Mouse (Mus musculus): Measurements from ENCODE around the gene Mast1. TPM values are rescaled to one million over a fixed set of nuclear protein-coding genes. Genes with fewer than 3 reads are reported as not detected.

The Mast1 gene
- polyA plus RNA-seq, 1 experiment from 2014 or later: 0.19 TPM

DNA sequence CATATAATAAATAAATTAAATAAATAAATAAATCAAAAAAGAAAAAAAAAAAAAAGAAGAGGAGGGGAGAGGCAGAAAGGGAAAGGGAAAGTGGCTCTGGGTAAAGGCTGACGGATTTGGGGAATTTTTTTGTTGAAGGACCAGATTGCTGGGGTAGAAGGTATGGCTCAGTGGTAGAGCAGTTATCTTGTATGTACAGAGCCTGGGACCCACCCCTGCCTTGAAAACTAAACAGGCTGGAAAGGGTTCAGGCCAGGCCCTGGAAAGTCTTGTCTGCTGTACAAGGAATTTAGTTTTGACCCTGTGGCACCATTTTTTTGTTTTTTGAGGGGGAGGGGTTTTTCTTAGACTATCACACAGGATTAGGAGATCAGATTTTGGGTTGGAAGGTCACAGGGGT is 58.2 kb downstream of the Mast1 start:
- Histone ChIP-seq H3K27ac (replicated peaks) (no peak overlapping the region), H3K9ac (no peak overlapping the region), H3K27me3 (replicated peaks) (no peaks in the 10 kb centered on the region), H3K9me3 (no peaks in the 10 kb centered on the region), H3K4me2 (no peak overlapping the region), H3K36me3 (no peaks in the 10 kb centered on the region), H3K4me3 (no peak overlapping the region), H3K4me1 (no peaks in the 10 kb centered on the region)
- WGBS: 66% methylated on average over 1 of the region's 1 CpGs
- no peak for ATAC-seq (ENCODE audit: extremely low read depth, insufficient number of reproducible peaks, low FRiP score, low TSS enrichment)

DNA sequence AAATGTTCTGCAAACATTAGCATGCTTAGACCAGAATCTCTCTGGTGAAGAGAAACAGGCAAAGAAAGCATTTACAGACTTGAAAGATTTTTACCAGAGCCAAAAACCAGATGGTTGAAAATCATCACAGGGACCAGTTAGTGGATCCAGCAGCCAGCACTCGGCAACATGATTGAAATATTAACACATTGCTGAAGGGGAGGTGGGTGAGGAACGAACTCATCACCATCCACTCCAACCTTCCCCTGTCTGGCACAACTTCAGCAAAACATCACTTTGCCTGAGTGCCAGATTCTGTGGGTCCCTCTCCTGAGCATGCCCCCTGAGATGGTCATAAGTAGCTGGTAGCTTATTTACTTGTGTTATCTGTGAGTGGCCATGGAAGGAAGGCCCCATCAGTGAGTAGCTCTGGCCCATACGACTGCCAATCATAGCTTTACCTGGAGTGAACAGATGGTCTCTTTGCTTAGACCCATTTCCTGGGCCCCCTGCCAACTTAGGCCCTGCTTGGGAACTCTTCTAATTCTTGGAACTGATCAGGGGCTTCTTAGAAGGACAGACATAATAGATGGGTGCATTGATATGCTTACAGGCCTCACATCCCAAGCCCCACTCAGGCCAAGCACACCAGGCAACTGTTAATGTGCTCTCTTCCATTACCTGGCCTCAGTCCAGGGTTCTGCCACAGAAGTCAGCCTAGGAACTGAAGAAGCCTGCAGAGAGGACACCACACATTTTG is 59.7 kb downstream of the Mast1 start:
- H3K27ac ChIP-seq (replicated peaks): no peak overlapping the region
- 72% methylated on average over 3 of the region's 3 CpGs for WGBS
- ATAC-seq (ENCODE audit: extremely low read depth, insufficient number of reproducible peaks, low FRiP score, low TSS enrichment): no peak
- H3K4me3 ChIP-seq: no peak overlapping the region
- no peaks in the 10 kb centered on the region for H3K36me3 ChIP-seq
- no peak overlapping the region for H3K9ac ChIP-seq
- H3K4me1 ChIP-seq: peaks cover 7% of the 10 kb centered on the region
- no peaks in the 10 kb centered on the region for H3K27me3 ChIP-seq (replicated peaks)
- H3K9me3 ChIP-seq: no peaks in the 10 kb centered on the region
- no peak overlapping the region for H3K4me2 ChIP-seq

DNA sequence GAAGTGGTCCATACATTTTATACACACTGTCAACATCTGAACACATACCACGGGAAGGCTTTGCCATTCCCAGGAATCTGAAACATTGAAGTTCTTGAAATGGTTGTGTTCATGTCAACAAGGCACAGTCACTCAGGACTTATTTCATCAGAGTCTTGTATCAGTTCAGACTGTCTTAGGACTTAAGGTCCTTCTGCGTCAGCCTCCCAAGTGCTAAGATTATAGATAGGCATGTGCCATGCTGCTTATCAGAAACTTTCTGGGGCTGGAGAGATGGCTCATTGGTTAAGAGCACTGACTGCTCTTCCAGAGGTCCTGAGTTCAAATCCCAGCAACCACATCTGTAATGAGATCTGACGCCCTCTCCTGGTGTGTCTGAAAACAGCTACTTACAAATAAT is 62.8 kb downstream of the Mast1 start:
- peaks cover 16% of the 10 kb centered on the region for H3K4me1 ChIP-seq
- ATAC-seq (ENCODE audit: extremely low read depth, insufficient number of reproducible peaks, low FRiP score, low TSS enrichment): no peak
- H3K4me2 ChIP-seq: no peak overlapping the region
- WGBS: 80% methylated on average over 3 of the region's 3 CpGs
- H3K9ac ChIP-seq: no peak overlapping the region
- no peak overlapping the region for H3K27ac ChIP-seq (replicated peaks)
- no peaks in the 10 kb centered on the region for H3K27me3 ChIP-seq (replicated peaks)
- peaks cover 9% of the 10 kb centered on the region for H3K36me3 ChIP-seq
- no peak overlapping the region for H3K4me3 ChIP-seq
- H3K9me3 ChIP-seq: no peaks in the 10 kb centered on the region

DNA sequence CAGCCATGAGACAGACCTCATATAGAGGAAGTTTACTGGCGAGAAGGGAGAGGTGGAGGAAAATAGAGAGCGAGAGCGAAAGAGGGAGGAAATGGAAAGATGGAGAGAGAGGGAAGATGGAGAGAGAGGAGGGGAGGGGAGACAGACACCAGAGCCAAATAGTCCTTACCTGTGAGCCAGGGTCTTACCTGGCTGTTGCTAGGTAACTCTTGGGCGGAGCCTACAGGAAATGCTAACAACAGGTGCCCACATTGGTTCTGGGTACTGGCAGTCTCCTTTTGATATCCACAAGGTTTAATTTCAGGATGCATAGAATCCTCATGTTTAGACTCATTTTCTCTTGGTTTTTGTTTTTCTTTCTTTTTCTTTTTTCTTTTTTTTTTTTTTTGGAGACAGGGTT is 64.1 kb downstream of the Mast1 start:
- Histone ChIP-seq H3K36me3 (peaks cover 22% of the 10 kb centered on the region), H3K9ac (peak overlapping the region; percentile 80), H3K9me3 (no peaks in the 10 kb centered on the region), H3K27me3 (replicated peaks) (no peaks in the 10 kb centered on the region), H3K4me2 (peak overlapping the region; percentile 98), H3K27ac (replicated peaks) (no peak overlapping the region), H3K4me3 (peak overlapping the region; percentile 59), H3K4me1 (peaks cover 16% of the 10 kb centered on the region)
- 72% methylated on average over 4 of the region's 4 CpGs for WGBS
- no peak for ATAC-seq (ENCODE audit: extremely low read depth, insufficient number of reproducible peaks, low FRiP score, low TSS enrichment)

DNA sequence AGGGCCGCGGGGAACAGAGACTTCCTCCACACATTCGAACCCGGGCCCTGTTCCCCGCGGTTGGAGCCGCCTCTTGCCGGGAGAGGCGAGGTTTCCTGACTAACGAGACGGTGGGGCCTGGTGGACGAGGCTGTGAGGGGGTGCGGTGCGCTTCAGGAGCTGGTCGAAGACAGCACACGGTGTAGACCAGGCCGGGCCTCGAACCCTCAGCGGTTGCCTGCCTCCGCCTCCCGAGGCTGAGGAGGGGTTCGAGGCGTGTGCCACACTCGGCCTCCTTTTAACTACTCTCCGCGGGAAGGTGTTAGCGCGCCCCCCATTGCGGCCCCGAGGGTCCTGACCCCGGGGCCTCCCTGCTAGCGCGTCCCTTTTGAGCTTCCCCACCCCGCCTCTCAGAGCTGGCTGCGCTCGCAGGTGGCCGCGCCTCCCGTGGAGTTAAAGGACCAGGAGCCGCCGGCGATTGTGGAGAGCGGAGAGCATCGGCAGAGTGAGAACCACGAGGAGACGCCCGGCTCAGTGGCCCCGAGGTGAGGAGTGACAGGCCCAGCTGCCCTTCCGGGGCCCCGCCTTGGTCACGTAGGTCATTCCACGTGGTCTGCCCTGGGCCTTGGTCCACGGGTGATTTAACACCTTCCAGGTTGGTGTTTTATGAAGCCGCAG is 64.7 kb downstream of the Mast1 start:
- Histone ChIP-seq H3K36me3 (peaks cover 28% of the 10 kb centered on the region), H3K27ac (replicated peaks) (no peak overlapping the region), H3K9ac (peak overlapping the region; percentile 80), H3K4me1 (peaks cover 16% of the 10 kb centered on the region), H3K4me2 (peak overlapping the region; percentile 98), H3K27me3 (replicated peaks) (no peaks in the 10 kb centered on the region), H3K4me3 (peak overlapping the region; percentile 59), H3K9me3 (no peaks in the 10 kb centered on the region)
- WGBS: 3% methylated on average over 54 of the region's 54 CpGs
- ATAC-seq (ENCODE audit: extremely low read depth, insufficient number of reproducible peaks, low FRiP score, low TSS enrichment): peak; percentile 38; the same call in 1 of the 2 replicates

DNA sequence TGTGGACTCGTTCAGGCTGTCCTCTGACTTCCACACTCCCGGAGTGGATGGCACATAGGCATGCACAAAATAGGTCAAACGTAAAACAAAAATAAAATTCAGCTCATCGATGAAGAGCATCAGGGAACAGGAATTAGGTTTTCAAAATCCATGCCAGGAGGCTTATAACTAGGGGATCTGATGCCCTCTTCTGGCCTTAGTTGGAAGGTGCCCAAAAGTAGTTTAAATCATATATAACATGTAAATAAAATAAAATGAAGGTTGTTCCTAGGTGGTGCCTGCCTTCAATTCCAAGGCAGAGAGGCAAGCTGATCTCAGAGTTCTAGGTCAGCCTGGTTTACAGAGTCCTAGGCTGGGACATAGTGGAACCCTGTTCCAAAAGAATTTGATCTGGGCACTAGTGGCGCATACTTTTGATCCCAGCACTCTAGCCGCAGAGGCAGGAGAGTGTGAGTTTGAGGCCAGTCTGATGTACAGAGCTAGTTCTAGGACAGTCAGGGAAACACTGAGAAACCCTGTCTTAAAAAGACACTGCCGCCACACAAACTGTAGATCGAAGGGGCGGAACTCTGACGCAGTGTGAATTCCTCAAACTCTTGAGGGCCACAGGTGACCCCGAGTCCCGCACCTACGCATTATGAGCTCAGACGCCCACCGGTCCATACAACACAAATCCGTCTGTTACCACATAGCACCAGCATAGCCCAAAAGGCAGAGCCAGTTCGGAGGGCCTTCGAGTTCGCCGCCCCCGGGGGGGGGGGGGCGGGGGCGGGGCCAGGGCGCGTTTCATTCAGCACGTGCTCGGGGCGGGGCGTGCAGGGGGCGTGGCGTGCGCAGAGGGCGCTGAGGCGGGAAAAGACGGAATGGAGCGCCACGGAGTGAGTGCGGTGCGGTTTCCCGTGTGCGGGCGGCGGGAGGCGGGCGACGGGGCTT is 65.5 kb downstream of the Mast1 start, which contains the start of gene Syce2:
Gene Syce2 (plus strand): TSS at position 736 of the 933 bp plus-strand sequence.
- Histone ChIP-seq H3K4me2 (peak within 1 kb of the TSS; percentile 98), H3K4me3 (peak within 1 kb of the TSS; percentile 59), H3K36me3 (peaks cover 36% of the 10 kb centered on the region), H3K9me3 (no peaks in the 10 kb centered on the region), H3K27ac (replicated peaks) (no peak within 1 kb of the TSS), H3K9ac (peak within 1 kb of the TSS; percentile 80), H3K4me1 (peaks cover 16% of the 10 kb centered on the region), H3K27me3 (replicated peaks) (no peaks in the 10 kb centered on the region)
- peak; percentile 72 for ATAC-seq (ENCODE audit: extremely low read depth, insufficient number of reproducible peaks, low FRiP score, low TSS enrichment)
- 11% methylated on average over 44 of the region's 46 CpGs for WGBS

Small RNA genes within 50 kb of the gene (microRNA-seq; reads per million reads assigned to microRNA genes)
- gene Gm24197 (not detected), gene Mir7069 (3.7 reads per million, percentile 15 among the genes with 10 or more reads in this experiment)

Other genes starting within 250 kb of the Mast1 start
- 15.1 and 15.7 TPM in 2 replicates for gene Nacc1, start 249.5 kb downstream of the Mast1 start, polyA plus RNA-seq (2015; fragmentation: Nextera tagmentation; extraction: Ambion mirVana)
- gene Lyl1, start 235.9 kb downstream of the Mast1 start, polyA plus RNA-seq (2015; fragmentation: Nextera tagmentation; extraction: Ambion mirVana): 15.4 and 17.1 TPM in 2 replicates
- 7.8 and 8.9 TPM in 2 replicates for gene G430095P16Rik, start 214.4 kb downstream of the Mast1 start, polyA plus RNA-seq (2015; fragmentation: Nextera tagmentation; extraction: Ambion mirVana)
- gene Nfix, start 137.0 kb downstream of the Mast1 start, polyA plus RNA-seq (2015; fragmentation: Nextera tagmentation; extraction: Ambion mirVana): 10.0 and 11.7 TPM in 2 replicates
- 6.3 and 6.6 TPM in 2 replicates for gene Dand5, start 114.5 kb downstream of the Mast1 start, polyA plus RNA-seq (2015; fragmentation: Nextera tagmentation; extraction: Ambion mirVana)
- 50.2 and 52.3 TPM in 2 replicates for gene Gadd45gip1, start 105.8 kb downstream of the Mast1 start, polyA plus RNA-seq (2015; fragmentation: Nextera tagmentation; extraction: Ambion mirVana)
- 108 and 123 TPM in 2 replicates for gene Rad23a, start 96.7 kb downstream of the Mast1 start, polyA plus RNA-seq (2015; fragmentation: Nextera tagmentation; extraction: Ambion mirVana)
- 711 and 772 TPM in 2 replicates for gene Calr, start 90.4 kb downstream of the Mast1 start, polyA plus RNA-seq (2015; fragmentation: Nextera tagmentation; extraction: Ambion mirVana)
- gene Farsa, start 80.4 kb downstream of the Mast1 start, polyA plus RNA-seq (2015; fragmentation: Nextera tagmentation; extraction: Ambion mirVana): 58.3 and 63.1 TPM in 2 replicates
- gene Syce2, start 65.2 kb downstream of the Mast1 start, polyA plus RNA-seq (2015; fragmentation: Nextera tagmentation; extraction: Ambion mirVana): 37.2 and 38.5 TPM in 2 replicates
- gene Gcdh, start 43.4 kb downstream of the Mast1 start, polyA plus RNA-seq (2015; fragmentation: Nextera tagmentation; extraction: Ambion mirVana): 31.0 and 37.5 TPM in 2 replicates
- 4.9 and 15.6 TPM in 2 replicates for gene Klf1, start 35.4 kb downstream of the Mast1 start, polyA plus RNA-seq (2015; fragmentation: Nextera tagmentation; extraction: Ambion mirVana)
- 5.3 and 5.9 TPM in 2 replicates for gene Dnase2a, start 28.8 kb downstream of the Mast1 start, polyA plus RNA-seq (2015; fragmentation: Nextera tagmentation; extraction: Ambion mirVana)
- 0.17 and 0.32 TPM in 2 replicates for gene Rtbdn, start 9.6 kb upstream of the Mast1 start, polyA plus RNA-seq (2015; fragmentation: Nextera tagmentation; extraction: Ambion mirVana)
- not detected in 2 replicates for gene Gm49661, start 32.1 kb upstream of the Mast1 start, polyA plus RNA-seq (2015; fragmentation: Nextera tagmentation; extraction: Ambion mirVana)
- 733 and 747 TPM in 2 replicates for gene Prdx2, start 32.2 kb upstream of the Mast1 start, polyA plus RNA-seq (2015; fragmentation: Nextera tagmentation; extraction: Ambion mirVana)
- gene Rnaseh2a, start 32.4 kb upstream of the Mast1 start, polyA plus RNA-seq (2015; fragmentation: Nextera tagmentation; extraction: Ambion mirVana): 82.8 and 83.4 TPM in 2 replicates
- 12.8 and 12.9 TPM in 2 replicates for gene Junb, start 41.4 kb upstream of the Mast1 start, polyA plus RNA-seq (2015; fragmentation: Nextera tagmentation; extraction: Ambion mirVana)
- gene Hook2, start 53.2 kb upstream of the Mast1 start, polyA plus RNA-seq (2015; fragmentation: Nextera tagmentation; extraction: Ambion mirVana): 7.2 and 7.3 TPM in 2 replicates
- gene Best2, start 77.2 kb upstream of the Mast1 start, polyA plus RNA-seq (2015; fragmentation: Nextera tagmentation; extraction: Ambion mirVana): not detected in 2 replicates
- 113 and 127 TPM in 2 replicates for gene Asna1, start 87.9 kb upstream of the Mast1 start, polyA plus RNA-seq (2015; fragmentation: Nextera tagmentation; extraction: Ambion mirVana)
- 73.4 and 75.1 TPM in 2 replicates for gene Trir, start 89.5 kb upstream of the Mast1 start, polyA plus RNA-seq (2015; fragmentation: Nextera tagmentation; extraction: Ambion mirVana)
- 23.2 and 25.3 TPM in 2 replicates for gene Tnpo2, start 99.6 kb upstream of the Mast1 start, polyA plus RNA-seq (2015; fragmentation: Nextera tagmentation; extraction: Ambion mirVana)
- 18.5 and 19.8 TPM in 2 replicates for gene Fbxw9, start 122.7 kb upstream of the Mast1 start, polyA plus RNA-seq (2015; fragmentation: Nextera tagmentation; extraction: Ambion mirVana)
- 0.57 TPM in 1 of 2 replicates, not detected in the other for gene Gm5741, start 130.6 kb upstream of the Mast1 start, polyA plus RNA-seq (2015; fragmentation: Nextera tagmentation; extraction: Ambion mirVana)
- 51.9 and 60.4 TPM in 2 replicates for gene Dhps, start 134.4 kb upstream of the Mast1 start, polyA plus RNA-seq (2015; fragmentation: Nextera tagmentation; extraction: Ambion mirVana)
- gene Wdr83os, start 143.4 kb upstream of the Mast1 start, polyA plus RNA-seq (2015; fragmentation: Nextera tagmentation; extraction: Ambion mirVana): 118 and 120 TPM in 2 replicates
- 37.7 and 38.7 TPM in 2 replicates for gene Wdr83, start 143.9 kb upstream of the Mast1 start, polyA plus RNA-seq (2015; fragmentation: Nextera tagmentation; extraction: Ambion mirVana)
- 30.5 and 31.1 TPM in 2 replicates for gene Man2b1, start 145.9 kb upstream of the Mast1 start, polyA plus RNA-seq (2015; fragmentation: Nextera tagmentation; extraction: Ambion mirVana)
- 1.0 and 1.2 TPM in 2 replicates for gene Zfp791, start 185.7 kb upstream of the Mast1 start, polyA plus RNA-seq (2015; fragmentation: Nextera tagmentation; extraction: Ambion mirVana)
- gene Cks1brt, start 214.6 kb upstream of the Mast1 start, polyA plus RNA-seq (2015; fragmentation: Nextera tagmentation; extraction: Ambion mirVana): not detected in 2 replicates